Mouse (Mus musculus) activated CD4-positive, CD25-positive, alpha-beta regulatory T cell, adult 9 weeks (primary cell): Measurements from ENCODE around the gene Olfr351. TPM values are rescaled to one million over a fixed set of nuclear protein-coding genes. Genes with fewer than 3 reads are reported as not detected.

Source experiments
- polyA plus RNA-seq: library from polyadenylated mRNA; unstranded; fragments of 100-300 nt; shearing (Covaris generic); gene quantifications from one replicate; pipeline ENCODE4 v1.2.1, GENCODE M21; 2017

The Olfr351 gene
- not detected for polyA plus RNA-seq

DNA sequence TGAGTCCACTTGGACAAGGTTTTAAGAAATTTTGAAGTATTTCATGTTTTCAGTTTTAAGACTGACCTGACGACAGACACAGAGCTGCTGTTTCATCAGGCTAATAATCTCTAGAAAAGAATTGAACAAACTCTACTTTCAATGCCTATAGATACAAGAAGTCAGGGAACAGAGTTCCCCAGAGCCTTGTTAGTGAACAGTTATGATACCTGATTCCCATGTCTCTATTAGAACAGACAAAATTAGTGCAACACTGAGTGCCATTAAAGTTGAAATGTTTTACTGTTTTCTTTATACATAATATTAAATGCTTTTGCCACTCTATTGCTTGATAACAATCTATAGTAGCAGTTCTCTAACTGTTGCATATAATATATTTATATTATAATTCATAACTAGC, at the start of gene Olfr351:
Olfr351 (minus strand) TSS at position 101 of the 400 bp plus-strand sequence.

GRCm38 (mm10) chr2:36905380-36905779, 42.9 kb upstream of the Olfr351 start, which contains the start of gene Olfr354:
TSS of gene Olfr354 (plus strand) at chr2:36905680.

GRCm38 (mm10) chr2:36892836-36893235, 30.4 kb upstream of the Olfr351 start, which contains the start of gene Olfr353:
TSS of gene Olfr353 (minus strand) at chr2:36892936.

GRCm38 (mm10) chr2:36868160-36868559, 5.7 kb upstream of the Olfr351 start, which contains the start of gene Olfr352:
TSS of gene Olfr352 (plus strand) at chr2:36868460.

GRCm38 (mm10) chr2:36846010-36846409, 16.4 kb downstream of the Olfr351 start, which contains the start of gene Olfr350:
TSS of gene Olfr350 (plus strand) at chr2:36846310.

GRCm38 (mm10) chr2:36816932-36817331, 45.5 kb downstream of the Olfr351 start, which contains the start of gene Olfr3:
TSS of gene Olfr3 (minus strand) at chr2:36817032.

Other genes with a start within 250 kb of the Olfr351 start
- gene Olfr345, start 222.6 kb downstream of the Olfr351 start, polyA plus RNA-seq = not detected
- not detected for gene Olfr346, start 176.9 kb downstream of the Olfr351 start, polyA plus RNA-seq
- gene Olfr347, start 130.8 kb downstream of the Olfr351 start, polyA plus RNA-seq = not detected
- gene Olfr348, start 78.4 kb downstream of the Olfr351 start, polyA plus RNA-seq = not detected
- gene Olfr50, start 72.1 kb downstream of the Olfr351 start, polyA plus RNA-seq = not detected
- not detected for gene Olfr3, start 45.6 kb downstream of the Olfr351 start, polyA plus RNA-seq
- gene Olfr350, start 16.4 kb downstream of the Olfr351 start, polyA plus RNA-seq = not detected
- gene Olfr352, start 5.8 kb upstream of the Olfr351 start, polyA plus RNA-seq = not detected
- gene Olfr353, start 30.3 kb upstream of the Olfr351 start, polyA plus RNA-seq = not detected
- not detected for gene Olfr354, start 43.0 kb upstream of the Olfr351 start, polyA plus RNA-seq
- gene Olfr355, start 66.2 kb upstream of the Olfr351 start, polyA plus RNA-seq = not detected
- gene Olfr356, start 74.5 kb upstream of the Olfr351 start, polyA plus RNA-seq = not detected
- gene Olfr357, start 131.2 kb upstream of the Olfr351 start, polyA plus RNA-seq = not detected
- not detected for gene Olfr358, start 146.7 kb upstream of the Olfr351 start, polyA plus RNA-seq
- gene Olfr360, start 203.1 kb upstream of the Olfr351 start, polyA plus RNA-seq = not detected
- not detected for gene Olfr361, start 226.6 kb upstream of the Olfr351 start, polyA plus RNA-seq